Mouse (Mus musculus) bone marrow, adult 2 months (tissue): ENCODE measurements around the gene Thumpd3. TPM values are rescaled to one million over a fixed set of nuclear protein-coding genes. Genes with fewer than 3 reads are reported as not detected.

Source experiments
- H3K27ac ChIP-seq: fragments of 200-500 bp; 2 replicates; pipeline ENCODE4 v1.5.1; 2012; ENCODE audit warnings: low read depth, mild to moderate bottlenecking, control low read depth, inconsistent platforms, low read length; ENCODE audit not compliant: control insufficient read depth, poor library complexity, insufficient read depth
- H3K4me1 ChIP-seq: fragments of 200-500 bp; 2 replicates; pipeline ENCODE4 v1.6.1; 2011; ENCODE audit warnings: low read length; ENCODE audit not compliant: control insufficient read depth, insufficient read depth
- H3K4me3 ChIP-seq: fragments of 200-500 bp; replicated peaks from 2 replicates; pipeline ENCODE3; 2011; ENCODE audit warnings: mild to moderate bottlenecking, low read depth, low read length, control low read depth; ENCODE audit not compliant: control insufficient read depth
- CTCF ChIP-seq: fragments of 200-500 bp; IDR thresholded peaks from 2 replicates; pipeline ENCODE4 v1.5.1; 2011; ENCODE audit warnings: low read length, control low read depth; ENCODE audit not compliant: control insufficient read depth, insufficient read depth
- POLR2A ChIP-seq: fragments of 200-500 bp; IDR thresholded peaks from 2 replicates; pipeline ENCODE4 v1.6.1; 2011; ENCODE audit warnings: low read depth, mild to moderate bottlenecking, control low read depth, low read length, borderline replicate concordance; ENCODE audit not compliant: control insufficient read depth
- WGBS: fragments of 180-500 bp; shearing (Covaris S2); methylation state at CpG from one replicate; pipeline ENCODE4 v1.1.7; 2018; 5-methylcytosine and 5-hydroxymethylcytosine counted together
- polyA plus RNA-seq: library from polyadenylated mRNA; stranded (reverse); fragments of >200 nt; gene quantifications from 2 replicates; pipeline ENCODE4 v1.2.4, GENCODE M21; 2011; ENCODE audit warnings: low replicate concordance; ENCODE audit not compliant: missing spikeins, insufficient read depth, insufficient read length

The Thumpd3 gene
- polyA plus RNA-seq: 28.8 and 34.7 TPM in 2 replicates

DNA sequence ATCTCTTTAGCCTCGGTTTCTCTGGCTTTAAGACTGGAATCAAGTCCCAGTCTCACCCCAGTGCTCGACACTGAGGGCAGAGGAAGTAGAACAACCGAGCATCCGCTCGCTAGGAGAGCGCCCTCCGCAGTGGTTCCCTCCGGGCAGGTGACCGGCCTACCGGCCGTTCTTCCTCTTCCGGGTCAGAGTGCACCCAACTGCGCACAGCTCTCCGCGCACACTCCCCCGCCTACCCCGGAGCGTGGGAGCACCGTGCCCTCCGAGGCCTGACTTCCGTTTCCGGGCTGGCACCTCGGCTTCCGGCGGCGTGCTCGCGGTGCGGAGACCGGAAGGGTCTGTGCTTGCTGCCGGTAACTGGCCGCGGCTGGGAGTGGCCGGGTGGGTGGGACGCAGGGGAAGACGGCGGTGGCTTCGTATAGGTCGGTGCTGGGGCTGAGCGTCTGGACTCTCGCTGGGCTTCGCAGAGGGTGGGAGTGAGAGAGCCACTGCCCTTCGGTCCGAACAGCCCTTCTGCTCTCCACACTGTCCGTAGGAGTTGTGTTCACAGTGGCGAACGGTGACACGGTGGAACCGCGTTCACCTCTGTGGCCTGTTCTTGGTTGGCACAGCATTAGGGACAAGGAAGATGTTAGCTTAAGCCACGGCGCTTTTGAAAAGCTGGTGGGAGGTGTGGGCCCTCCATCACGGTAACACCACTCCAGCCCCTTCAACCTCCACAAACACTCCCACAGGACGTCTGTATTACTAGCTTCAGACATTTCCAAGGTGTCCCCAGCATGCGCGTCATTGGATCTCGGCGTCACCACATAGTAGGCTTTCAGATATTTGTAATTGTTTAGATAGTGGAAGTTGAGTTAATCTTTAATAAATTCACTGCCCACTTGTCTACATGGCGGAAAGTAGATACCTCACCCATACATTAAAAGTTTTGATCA is at the start of gene Thumpd3:
Thumpd3 (plus strand) TSS at position 185 of the 935 bp plus-strand sequence.
- TF ChIP-seq CTCF (no peak), POLR2A (peak; percentile 69)
- no peaks in the 10 kb centered on the region; the same call in 1 of the 2 replicates for H3K4me1 ChIP-seq
- WGBS: under 1% methylated on average over 59 of the region's 59 CpGs

GRCm38 (mm10) chr6:112999199-112999598 is 46.8 kb upstream of the Thumpd3 start:
- 49% methylated on average over 2 of the region's 2 CpGs for WGBS
- TF ChIP-seq POLR2A (no peak), CTCF (no peak)
- H3K4me1 ChIP-seq: no peaks in the 10 kb centered on the region
- H3K4me3 ChIP-seq: no peak overlapping the region
- no peak overlapping the region for H3K27ac ChIP-seq

More for the DNA sequence above, at the start of gene Thumpd3:
- Histone ChIP-seq H3K27ac (peak within 1 kb of the TSS; percentile 83), H3K4me3 (peak within 1 kb of the TSS; percentile 84)

DNA sequence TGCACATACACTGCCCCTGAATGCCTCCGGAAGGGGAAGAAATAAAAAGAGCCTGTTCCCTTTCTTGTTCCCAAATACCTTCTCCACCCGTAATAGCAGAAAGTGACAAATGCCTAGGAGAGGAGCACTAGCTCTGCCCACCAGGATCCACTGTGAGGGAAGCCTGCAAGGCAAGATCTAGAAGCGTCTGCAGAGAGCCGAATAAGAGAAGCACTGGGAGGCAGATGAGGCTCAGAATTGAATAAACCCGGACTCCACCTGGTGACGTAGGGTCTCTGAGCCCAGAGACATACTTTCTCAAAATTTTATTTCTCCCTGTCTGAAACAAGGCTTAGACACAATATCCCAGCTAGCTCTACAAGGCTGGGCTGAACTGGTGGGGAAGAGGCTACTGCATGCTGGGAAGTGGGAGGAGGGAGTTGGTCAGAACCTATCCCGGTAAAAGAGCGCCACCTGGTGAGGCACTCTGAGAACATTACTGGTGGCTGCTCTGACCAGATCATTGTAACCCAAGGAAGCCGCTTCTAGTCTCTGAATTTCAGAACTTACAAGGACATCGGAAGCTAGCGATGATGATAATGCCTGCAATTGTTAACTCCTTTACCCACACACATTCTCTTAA is 45.2 kb upstream of the Thumpd3 start:
- no peak overlapping the region for H3K27ac ChIP-seq
- WGBS: 19% methylated on average over 11 of the region's 11 CpGs
- peak; percentile 83 for TF ChIP-seq CTCF
- no peak for TF ChIP-seq POLR2A
- no peak overlapping the region for H3K4me3 ChIP-seq
- H3K4me1 ChIP-seq: no peaks in the 10 kb centered on the region

- H3K4me3 ChIP-seq: no peak overlapping the region
- no peak overlapping the region for H3K27ac ChIP-seq
- 45% methylated on average over 12 of the region's 12 CpGs for WGBS
- no peaks in the 10 kb centered on the region for H3K4me1 ChIP-seq
- TF ChIP-seq CTCF: no peak
- TF ChIP-seq POLR2A: no peak
These were observed 44.3 kb upstream of the Thumpd3 start for GRCm38 (mm10) chr6:113001719-113002118.

GRCm38 (mm10) chr6:113003313-113004111 is 42.5 kb upstream of the Thumpd3 start:
- no peak overlapping the region for H3K27ac ChIP-seq
- H3K4me1 ChIP-seq: no peaks in the 10 kb centered on the region
- WGBS: 85% methylated on average over 10 of the region's 10 CpGs
- TF ChIP-seq POLR2A (no peak), CTCF (no peak)
- no peak overlapping the region for H3K4me3 ChIP-seq

DNA sequence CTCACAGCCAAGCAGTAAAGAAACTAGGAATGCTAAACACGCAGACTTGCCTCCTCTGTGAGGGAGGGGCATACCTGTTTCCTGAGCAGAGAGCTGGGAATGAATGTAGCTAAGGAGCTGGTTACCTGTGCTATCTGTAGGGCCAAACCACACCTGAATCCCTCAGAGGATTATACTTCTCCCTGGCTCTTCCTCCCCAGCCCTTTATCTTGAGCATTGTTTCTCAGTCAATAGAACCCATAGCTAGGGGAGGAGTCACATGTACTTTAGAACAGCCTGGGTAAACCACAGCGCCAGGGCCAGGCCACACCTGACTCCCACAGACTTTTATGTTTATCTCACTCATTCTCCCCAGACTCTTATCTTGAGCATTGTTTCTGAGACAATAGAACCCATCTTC is 39.2 kb upstream of the Thumpd3 start:
- Histone ChIP-seq H3K27ac (no peak overlapping the region), H3K4me3 (no peak overlapping the region), H3K4me1 (no peaks in the 10 kb centered on the region)
- WGBS: 71% methylated on average over 2 of the region's 2 CpGs
- TF ChIP-seq CTCF: no peak
- no peak for TF ChIP-seq POLR2A

DNA sequence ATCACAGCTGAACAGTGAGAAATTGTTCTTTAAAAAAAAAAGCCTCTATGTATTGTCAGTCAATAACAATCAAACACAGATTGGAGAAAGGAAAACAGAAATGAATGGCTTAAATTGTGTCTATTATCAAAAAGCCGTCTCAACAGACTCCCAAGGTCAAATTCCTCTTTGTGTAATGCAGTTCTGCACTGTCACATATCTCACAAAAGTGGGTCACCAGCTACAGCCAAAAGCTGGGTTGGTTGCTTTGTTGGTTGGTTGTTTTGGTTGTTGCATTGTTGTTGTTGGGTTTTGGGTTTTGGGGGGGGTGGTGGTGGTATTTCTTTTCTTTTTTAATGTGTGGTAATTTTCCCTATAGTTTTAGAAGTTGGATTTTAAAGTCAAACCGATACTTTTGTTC is 34.1 kb upstream of the Thumpd3 start:
- Histone ChIP-seq H3K4me3 (no peak overlapping the region), H3K27ac (no peak overlapping the region), H3K4me1 (no peaks in the 10 kb centered on the region)
- WGBS: 79% methylated on average over 2 of the region's 2 CpGs
- TF ChIP-seq CTCF (no peak), POLR2A (no peak)

DNA sequence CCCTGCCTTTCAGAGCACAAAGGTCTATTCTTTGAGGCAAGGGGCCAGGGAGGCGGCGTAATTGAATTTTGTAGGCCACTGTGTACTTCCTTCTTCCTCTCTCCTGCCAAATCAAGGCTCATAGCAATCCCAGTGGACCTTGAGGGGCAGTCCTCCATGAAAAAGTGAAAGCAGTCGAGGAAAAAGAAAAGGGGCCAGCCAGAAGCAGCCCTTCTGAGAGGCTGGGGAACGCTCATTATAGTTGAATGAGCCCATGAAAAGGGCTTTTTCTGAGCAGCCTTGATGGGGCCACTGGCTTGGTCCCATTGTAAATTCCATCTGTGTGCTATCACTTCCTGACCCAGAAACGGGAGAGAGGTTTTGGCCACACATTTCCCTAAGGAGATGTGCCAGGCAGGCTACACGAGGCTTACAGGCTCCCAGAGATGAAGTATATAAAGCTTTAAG is 33.5 kb upstream of the Thumpd3 start:
- no peak for TF ChIP-seq CTCF
- TF ChIP-seq POLR2A: no peak
- WGBS: 66% methylated on average over 6 of the region's 6 CpGs
- Histone ChIP-seq H3K4me1 (no peaks in the 10 kb centered on the region), H3K4me3 (no peak overlapping the region), H3K27ac (no peak overlapping the region)
